Mouse (Mus musculus): ENCODE data around the gene Otop2. TPM values are rescaled to one million over a fixed set of nuclear protein-coding genes. Genes with fewer than 3 reads are reported as not detected.

Gene Otop2
- polyA plus RNA-seq, 1 experiment from 2014 or later, result 0.09 TPM

DNA sequence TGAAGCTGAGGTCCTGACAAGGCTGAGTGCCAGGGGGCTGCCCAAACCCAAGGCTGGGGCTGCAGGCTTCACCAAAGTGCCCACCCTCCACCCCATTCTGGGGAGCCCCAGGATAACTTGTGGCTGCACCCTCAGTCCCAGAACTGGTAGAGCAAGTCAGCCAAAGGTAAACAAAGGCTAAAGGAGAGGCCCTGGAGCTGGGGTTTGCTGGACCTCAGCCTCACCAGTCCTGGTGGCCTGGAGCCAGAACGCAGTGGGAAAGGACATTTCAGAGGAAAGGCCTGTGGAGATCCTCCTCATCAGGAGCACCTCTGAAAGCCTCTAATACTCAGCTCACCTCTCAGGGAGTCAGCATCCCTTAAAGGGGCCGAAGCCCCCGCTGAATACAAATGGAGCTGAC is 57.2 kb downstream of the Otop2 start:
- peaks cover 39% of the 10 kb centered on the region for H3K27me3 ChIP-seq
- no peak overlapping the region for H3K27ac ChIP-seq
- H3K4me2 ChIP-seq, result no peak overlapping the region
- no peak overlapping the region for H3K4me3 ChIP-seq (replicated peaks)
- peaks cover 34% of the 10 kb centered on the region for H3K4me1 ChIP-seq
- H3K9me3 ChIP-seq (replicated peaks), result no peaks in the 10 kb centered on the region
- no peak overlapping the region for H3K9ac ChIP-seq
- no peak for ATAC-seq (replicated peaks; ENCODE audit: low FRiP score)
- no peaks in the 10 kb centered on the region for H3K36me3 ChIP-seq
- WGBS, result 87% methylated on average over 3 of the region's 3 CpGs

DNA sequence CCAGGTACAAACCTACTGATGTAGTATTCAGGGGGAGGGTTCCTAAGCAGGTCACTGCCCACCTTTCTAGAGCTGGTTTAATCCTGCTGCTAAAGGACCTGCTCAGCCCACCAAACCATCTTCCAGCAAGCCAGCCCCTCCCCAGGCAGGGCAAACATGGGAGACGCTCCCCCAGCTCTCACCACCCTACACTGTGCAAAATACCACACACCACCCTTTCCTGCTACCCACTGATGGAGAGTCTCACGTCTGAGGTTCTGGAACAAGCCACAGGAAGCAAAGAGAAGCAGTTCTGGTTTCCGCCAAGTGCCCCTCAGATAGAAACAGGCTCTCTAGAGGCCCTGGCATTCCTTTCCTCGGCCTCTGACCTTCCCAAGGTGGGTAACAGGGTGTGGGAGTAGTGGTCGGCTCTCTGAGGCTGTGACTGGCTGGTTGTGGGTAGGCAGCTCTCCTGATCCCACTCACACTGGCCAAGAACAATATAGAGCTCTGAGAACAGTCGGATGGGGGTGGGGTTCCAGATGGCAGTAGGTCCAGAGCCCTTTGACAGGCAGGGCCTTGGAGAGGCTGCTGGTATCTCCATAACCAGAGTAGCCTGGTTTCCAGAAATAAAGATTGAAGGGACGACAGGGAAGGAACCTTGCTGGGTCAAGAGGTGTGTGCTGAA is 59.2 kb downstream of the Otop2 start:
- Histone ChIP-seq H3K4me1 (peaks cover 25% of the 10 kb centered on the region), H3K27ac (no peak overlapping the region), H3K4me3 (replicated peaks) (peak overlapping the region; percentile 60), H3K9ac (no peak overlapping the region), H3K27me3 (peaks cover 60% of the 10 kb centered on the region), H3K4me2 (peak overlapping the region; percentile 96), H3K9me3 (replicated peaks) (no peaks in the 10 kb centered on the region), H3K36me3 (no peaks in the 10 kb centered on the region)
- WGBS, result 32% methylated on average over 7 of the region's 7 CpGs
- peak; percentile 47; the same call in 1 of the 2 replicates for ATAC-seq (replicated peaks; ENCODE audit: low FRiP score)

DNA sequence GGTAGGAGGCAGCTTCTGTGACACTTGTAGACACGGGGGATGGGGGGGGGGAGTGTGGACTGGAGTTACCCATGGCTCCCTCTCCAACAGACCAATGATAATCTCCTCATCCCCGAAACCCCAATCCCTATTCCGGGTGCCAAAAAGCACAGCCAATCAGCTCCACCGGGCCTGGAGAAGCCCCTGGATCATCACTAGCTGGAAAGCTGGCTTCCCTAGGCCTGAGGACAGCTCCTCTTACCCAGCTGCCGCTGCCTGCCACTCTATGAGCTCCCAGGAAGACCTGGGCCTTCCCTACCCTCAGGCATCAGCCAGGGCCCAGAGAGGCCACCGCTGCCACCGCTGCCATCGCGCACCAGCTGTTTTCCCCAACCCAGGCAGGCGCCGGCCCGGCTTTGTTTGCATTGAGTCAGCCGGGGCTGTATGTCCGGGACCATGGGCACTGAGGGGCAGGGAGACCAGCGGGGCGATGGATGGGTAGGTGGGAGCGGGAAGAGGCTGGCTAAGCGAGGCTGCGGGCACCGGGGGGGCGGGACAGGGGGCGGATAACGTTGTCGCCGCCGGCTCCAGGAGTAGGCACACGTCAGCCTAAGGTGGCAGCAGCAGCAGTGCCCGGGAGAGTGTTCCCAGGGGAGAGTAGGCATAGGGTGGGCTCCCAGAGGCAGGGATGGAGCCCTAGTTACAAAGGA is 59.9 kb downstream of the Otop2 start:
- H3K27ac ChIP-seq, result no peak overlapping the region
- H3K4me1 ChIP-seq, result peaks cover 25% of the 10 kb centered on the region
- 4% methylated on average over 28 of the region's 28 CpGs for WGBS
- H3K36me3 ChIP-seq, result no peaks in the 10 kb centered on the region
- no peaks in the 10 kb centered on the region for H3K9me3 ChIP-seq (replicated peaks)
- H3K4me2 ChIP-seq, result peak overlapping the region; percentile 96
- peak; percentile 32 for ATAC-seq (replicated peaks; ENCODE audit: low FRiP score)
- peak overlapping the region; percentile 60 for H3K4me3 ChIP-seq (replicated peaks)
- peak overlapping the region; percentile 50 for H3K9ac ChIP-seq
- peaks cover 66% of the 10 kb centered on the region for H3K27me3 ChIP-seq

DNA sequence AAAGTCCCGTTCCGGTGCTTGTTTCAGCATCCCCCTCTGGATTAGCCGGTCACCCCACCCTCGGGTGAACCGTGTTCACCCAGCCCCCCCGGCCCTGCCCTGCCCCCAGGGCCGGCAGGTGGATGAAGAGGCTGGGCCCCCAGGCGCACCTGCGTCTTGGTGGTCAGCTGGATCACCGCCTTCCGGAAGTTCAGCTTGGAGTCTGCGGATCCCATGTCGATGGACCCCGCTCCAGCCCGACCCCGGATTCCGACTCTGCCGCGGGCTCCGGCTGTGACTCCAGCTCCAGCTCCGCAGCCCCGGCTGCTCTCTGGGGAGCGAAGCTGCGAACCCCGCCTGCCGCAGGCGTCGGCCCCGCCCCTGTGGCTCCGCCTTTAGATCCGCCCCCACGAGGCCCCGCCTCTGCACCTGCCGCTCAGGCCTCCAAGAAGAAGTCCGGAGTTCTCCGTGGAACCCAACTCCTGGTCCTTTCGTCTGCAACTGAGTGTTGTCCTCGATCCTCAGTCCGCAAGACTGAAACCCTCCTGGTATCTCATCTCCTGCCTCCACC is 60.5 kb downstream of the Otop2 start, which contains the start of gene Hid1:
TSS of gene Hid1 (minus strand) at position 362 of the 550 bp plus-strand sequence.
- H3K4me2 ChIP-seq, result peak within 1 kb of the TSS; percentile 96
- H3K9me3 ChIP-seq (replicated peaks), result no peaks in the 10 kb centered on the region
- peaks cover 73% of the 10 kb centered on the region for H3K27me3 ChIP-seq
- peak within 1 kb of the TSS; percentile 50 for H3K9ac ChIP-seq
- H3K4me1 ChIP-seq, result peaks cover 25% of the 10 kb centered on the region
- H3K4me3 ChIP-seq (replicated peaks), result peak within 1 kb of the TSS; percentile 60
- no peaks in the 10 kb centered on the region for H3K36me3 ChIP-seq
- H3K27ac ChIP-seq, result no peak within 1 kb of the TSS
- peak; percentile 73 for ATAC-seq (replicated peaks; ENCODE audit: low FRiP score)
- WGBS, result under 1% methylated on average over 39 of the region's 39 CpGs

DNA sequence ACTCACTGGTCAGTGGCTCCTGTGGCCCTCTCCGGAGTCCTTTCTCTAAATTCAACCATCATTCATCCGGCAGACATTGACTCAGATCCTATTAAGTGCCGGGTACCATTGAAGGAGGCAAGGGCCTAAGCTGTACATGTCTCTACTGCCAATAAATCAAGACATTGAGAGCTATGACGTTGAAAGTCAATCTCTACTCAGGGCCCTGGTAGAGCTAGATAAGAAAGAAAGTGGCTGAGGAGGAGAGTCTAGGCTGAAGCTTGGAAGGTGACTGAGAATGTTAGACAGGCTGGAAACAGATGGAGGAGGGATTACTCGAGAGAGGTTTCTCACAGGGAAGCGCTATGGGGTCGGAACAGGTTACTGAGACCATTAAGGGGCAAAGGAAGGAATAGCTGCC is 63.4 kb downstream of the Otop2 start:
- H3K4me1 ChIP-seq, result peaks cover 32% of the 10 kb centered on the region
- H3K4me3 ChIP-seq (replicated peaks), result no peak overlapping the region
- no peak overlapping the region for H3K27ac ChIP-seq
- peaks cover 96% of the 10 kb centered on the region for H3K27me3 ChIP-seq
- no peak overlapping the region for H3K4me2 ChIP-seq
- ATAC-seq (replicated peaks; ENCODE audit: low FRiP score), result no peak
- H3K36me3 ChIP-seq, result no peaks in the 10 kb centered on the region
- no peaks in the 10 kb centered on the region for H3K9me3 ChIP-seq (replicated peaks)
- H3K9ac ChIP-seq, result no peak overlapping the region
- WGBS, result 47% methylated on average over 7 of the region's 7 CpGs

DNA sequence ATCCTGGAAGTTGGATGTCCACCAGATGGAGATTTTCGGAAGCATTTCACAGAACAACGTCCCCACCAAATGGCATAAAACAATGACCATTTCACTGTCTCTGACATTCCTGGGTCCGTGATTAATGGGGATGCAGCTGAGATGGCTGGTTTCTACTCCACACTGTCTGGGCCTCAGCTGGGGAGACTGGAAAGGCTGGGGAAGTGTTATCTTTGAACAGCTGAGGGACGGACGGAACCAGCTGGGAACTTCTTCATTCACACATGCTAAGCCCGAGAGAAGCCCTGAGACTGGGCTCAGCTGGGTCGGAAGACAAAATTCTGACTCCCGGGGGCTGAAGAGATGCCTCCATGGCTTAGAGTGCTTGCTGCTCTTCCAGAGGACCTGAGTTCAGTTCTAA is 64.4 kb downstream of the Otop2 start:
- Histone ChIP-seq H3K4me2 (no peak overlapping the region), H3K9ac (no peak overlapping the region), H3K9me3 (replicated peaks) (no peaks in the 10 kb centered on the region), H3K4me3 (replicated peaks) (no peak overlapping the region), H3K4me1 (peaks cover 24% of the 10 kb centered on the region), H3K27ac (no peak overlapping the region), H3K27me3 (peaks cover 97% of the 10 kb centered on the region), H3K36me3 (no peaks in the 10 kb centered on the region)
- 57% methylated on average over 8 of the region's 8 CpGs for WGBS
- ATAC-seq (replicated peaks; ENCODE audit: low FRiP score), result no peak

DNA sequence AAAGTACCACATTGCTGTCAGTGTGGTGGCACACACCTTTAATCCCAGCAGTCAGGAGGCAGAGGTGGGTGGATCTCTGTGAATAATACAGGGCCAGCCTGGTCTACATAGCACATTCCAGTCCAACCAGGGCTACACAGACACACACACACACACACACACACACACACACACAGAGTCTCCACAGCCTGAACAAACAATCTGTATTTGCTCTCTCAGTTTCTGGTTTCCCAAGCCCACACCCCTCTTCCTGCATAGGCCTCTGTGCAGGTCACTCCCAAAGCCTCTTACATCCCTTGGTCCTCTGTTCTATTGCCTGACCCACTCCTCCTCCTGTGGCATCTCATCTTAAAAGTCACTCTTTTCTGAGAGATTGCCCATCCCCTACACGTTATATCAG is 65.1 kb downstream of the Otop2 start:
- Histone ChIP-seq H3K9me3 (replicated peaks) (no peaks in the 10 kb centered on the region), H3K36me3 (no peaks in the 10 kb centered on the region), H3K4me1 (peaks cover 18% of the 10 kb centered on the region), H3K27ac (no peak overlapping the region), H3K9ac (no peak overlapping the region), H3K4me3 (replicated peaks) (no peak overlapping the region), H3K4me2 (no peak overlapping the region), H3K27me3 (peaks cover 90% of the 10 kb centered on the region)
- 63% methylated on average over 1 of the region's 1 CpGs for WGBS
- ATAC-seq (replicated peaks; ENCODE audit: low FRiP score), result no peak

DNA sequence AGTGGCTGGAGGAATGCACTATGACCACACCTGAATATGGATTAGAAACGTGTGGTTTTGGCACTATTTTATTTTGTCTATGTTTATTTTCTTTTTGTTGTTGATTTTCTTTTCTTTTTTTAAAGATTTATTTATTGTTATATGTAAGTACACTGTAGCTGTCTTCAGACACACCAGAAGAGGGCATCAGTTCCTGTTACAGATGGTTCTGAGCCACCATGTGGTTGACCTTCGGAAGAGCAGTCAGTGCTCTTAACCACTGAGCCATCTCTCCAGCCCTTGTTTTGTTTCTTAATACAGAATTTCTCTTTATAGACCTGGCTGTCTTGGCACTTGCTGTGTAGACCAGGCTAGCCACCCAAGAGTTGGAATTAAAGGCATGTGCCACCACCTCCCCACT is 65.8 kb downstream of the Otop2 start:
- ATAC-seq (replicated peaks; ENCODE audit: low FRiP score), result no peak
- WGBS, result 57% methylated on average over 2 of the region's 2 CpGs
- peaks cover 83% of the 10 kb centered on the region for H3K27me3 ChIP-seq
- no peak overlapping the region for H3K4me3 ChIP-seq (replicated peaks)
- H3K4me2 ChIP-seq, result no peak overlapping the region
- H3K9me3 ChIP-seq (replicated peaks), result no peaks in the 10 kb centered on the region
- H3K36me3 ChIP-seq, result no peaks in the 10 kb centered on the region
- H3K27ac ChIP-seq, result no peak overlapping the region
- H3K9ac ChIP-seq, result no peak overlapping the region
- H3K4me1 ChIP-seq, result peaks cover 10% of the 10 kb centered on the region

DNA sequence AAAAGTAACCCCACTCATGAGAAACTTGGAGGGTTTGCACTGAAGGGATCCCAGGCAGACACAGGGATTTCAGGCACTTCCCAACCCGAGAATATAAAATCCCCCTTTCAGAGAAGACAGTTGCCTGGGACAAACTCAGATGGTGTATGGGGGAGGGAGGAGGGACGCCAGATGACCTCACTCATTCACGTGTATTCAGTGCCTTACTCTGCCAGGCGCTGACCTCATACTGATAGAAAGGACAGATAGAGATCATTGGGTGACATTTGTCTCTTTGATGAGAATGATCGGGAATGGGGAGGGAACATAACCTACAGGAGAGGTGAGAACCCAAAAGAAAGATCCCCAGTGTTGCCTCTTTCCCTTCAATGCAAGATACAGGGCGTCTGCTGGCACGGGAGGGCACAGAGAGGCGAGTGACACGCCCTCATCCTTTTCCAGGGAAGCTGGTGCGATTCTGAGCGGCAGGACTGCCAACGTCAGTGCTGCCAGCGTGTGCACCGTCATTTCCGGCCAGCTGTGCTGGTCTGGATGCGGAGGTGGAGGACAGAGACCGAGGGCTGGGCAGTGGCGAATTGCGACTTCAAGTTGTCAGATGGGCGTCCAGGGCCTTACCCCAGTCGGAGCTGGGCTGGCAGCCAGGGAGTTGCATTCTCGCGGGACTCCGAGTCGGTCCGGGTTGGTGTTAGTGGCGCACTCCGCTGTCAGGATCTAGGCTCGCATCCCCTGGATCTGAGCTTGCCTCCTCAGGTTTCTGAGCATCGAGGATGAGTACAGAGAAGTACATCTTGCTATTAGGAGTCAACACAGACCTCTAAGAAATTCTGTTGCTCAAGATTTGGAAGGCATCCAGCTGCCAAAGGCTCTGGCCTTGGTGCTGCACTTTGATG is 67.1 kb downstream of the Otop2 start:
- ATAC-seq (replicated peaks; ENCODE audit: low FRiP score), result no peak
- peak overlapping the region; percentile 79 for H3K4me2 ChIP-seq
- peaks cover 10% of the 10 kb centered on the region for H3K4me1 ChIP-seq
- H3K9me3 ChIP-seq (replicated peaks), result no peaks in the 10 kb centered on the region
- 1% methylated on average over 30 of the region's 30 CpGs for WGBS
- H3K27me3 ChIP-seq, result peaks cover 72% of the 10 kb centered on the region
- H3K27ac ChIP-seq, result no peak overlapping the region
- peak overlapping the region; percentile 45 for H3K4me3 ChIP-seq (replicated peaks)
- peak overlapping the region; percentile 41 for H3K9ac ChIP-seq
- H3K36me3 ChIP-seq, result no peaks in the 10 kb centered on the region

DNA sequence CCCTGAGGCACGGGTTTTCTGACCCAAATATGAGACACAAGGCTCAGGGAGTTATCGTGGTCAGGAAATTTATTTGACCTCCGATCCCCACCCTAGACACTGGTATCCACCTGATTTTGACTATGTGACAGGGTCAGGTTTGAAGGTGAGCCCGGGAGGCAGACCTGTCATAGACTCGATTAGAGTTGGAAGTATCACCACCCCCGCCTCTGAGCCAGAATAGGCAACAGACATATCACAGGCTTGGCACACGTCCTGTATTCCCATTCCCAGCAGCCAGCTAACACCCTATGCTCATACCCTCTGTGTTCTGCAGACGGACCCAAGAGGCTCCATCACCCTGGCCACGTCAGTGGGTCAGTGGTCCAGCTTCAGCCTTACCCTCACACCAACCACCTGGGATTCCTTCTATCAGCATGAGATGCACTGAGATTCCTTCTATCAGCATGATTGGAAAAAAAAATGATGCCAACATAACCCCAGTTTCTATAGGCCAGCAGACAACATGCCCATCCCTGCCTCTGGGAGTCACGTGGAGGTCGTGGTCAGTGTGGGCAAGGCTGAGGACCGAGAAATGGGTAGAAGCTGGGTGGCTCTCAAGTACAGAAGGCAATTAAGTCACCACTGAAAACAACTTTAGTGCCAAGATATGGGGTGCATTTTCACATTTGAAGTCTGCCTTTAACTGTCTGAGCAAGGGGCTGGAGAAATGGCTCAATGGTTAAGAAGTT is 67.9 kb downstream of the Otop2 start:
- peak overlapping the region; percentile 45 for H3K4me3 ChIP-seq (replicated peaks)
- no peak for ATAC-seq (replicated peaks; ENCODE audit: low FRiP score)

DNA sequence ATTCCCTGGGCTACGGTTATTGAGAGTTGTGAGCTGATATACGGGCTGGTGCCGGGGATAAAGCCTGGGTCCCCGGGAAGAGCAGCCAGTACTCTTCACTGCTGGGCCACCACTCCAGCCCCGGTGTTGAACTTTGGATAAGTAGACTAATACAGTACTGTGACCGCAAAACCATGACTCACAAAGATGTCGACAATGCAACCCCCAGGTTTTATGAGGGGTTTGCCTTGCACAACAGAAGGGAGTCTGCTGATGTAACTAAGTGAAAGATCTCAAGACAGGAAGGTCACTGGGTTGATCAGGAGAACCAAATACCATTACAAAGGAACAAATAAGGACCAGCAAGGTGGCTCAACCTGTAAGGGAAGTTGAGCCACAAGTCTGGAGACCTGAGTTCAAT is 69.8 kb downstream of the Otop2 start:
- Histone ChIP-seq H3K4me3 (replicated peaks) (no peak overlapping the region), H3K4me2 (no peak overlapping the region), H3K4me1 (peaks cover 17% of the 10 kb centered on the region), H3K36me3 (no peaks in the 10 kb centered on the region), H3K27me3 (peaks cover 46% of the 10 kb centered on the region), H3K27ac (no peak overlapping the region), H3K9ac (no peak overlapping the region), H3K9me3 (replicated peaks) (no peaks in the 10 kb centered on the region)
- ATAC-seq (replicated peaks; ENCODE audit: low FRiP score), result no peak
- 54% methylated on average over 7 of the region's 7 CpGs for WGBS

More for the DNA sequence above, 67.9 kb downstream of the Otop2 start:
- Histone ChIP-seq H3K9ac (no peak overlapping the region), H3K4me1 (peaks cover 10% of the 10 kb centered on the region), H3K36me3 (no peaks in the 10 kb centered on the region), H3K9me3 (replicated peaks) (no peaks in the 10 kb centered on the region), H3K27ac (no peak overlapping the region), H3K4me2 (peak overlapping the region; percentile 79), H3K27me3 (peaks cover 64% of the 10 kb centered on the region)
- WGBS, result 66% methylated on average over 12 of the region's 12 CpGs

Measured in kidney, embryonic 15.5 days (tissue).